Mouse (Mus musculus): Measurements from ENCODE around the gene Nutm2.
A peak's percentile ranks its signal among the peaks of the same experiment; 100 is the strongest.
"Not testable (repeated sequence)": the region's sequence is repeated elsewhere in the genome, so short reads cannot be mapped to it uniquely, and the experiment has no call there.

The Nutm2 gene

GRCm38 (mm10) chr13:50467007-50467406 is at the start of gene Nutm2:
TSS of gene Nutm2 (plus strand) at chr13:50467307.
- DNase-seq (ENCODE audit: low read depth) = no peak

GRCm38 (mm10) chr13:50417389-50418183 is 49.5 kb upstream of the Nutm2 start, which contains the start of gene Fbxw17:
TSS of gene Fbxw17 (plus strand) at chr13:50417864.
- DNase-seq (ENCODE audit: low read depth) = peak; percentile 62

GRCm38 (mm10) chr13:50418421-50418820 is 48.7 kb upstream of the Nutm2 start:
- no peak for DNase-seq (ENCODE audit: low read depth)

DNA sequence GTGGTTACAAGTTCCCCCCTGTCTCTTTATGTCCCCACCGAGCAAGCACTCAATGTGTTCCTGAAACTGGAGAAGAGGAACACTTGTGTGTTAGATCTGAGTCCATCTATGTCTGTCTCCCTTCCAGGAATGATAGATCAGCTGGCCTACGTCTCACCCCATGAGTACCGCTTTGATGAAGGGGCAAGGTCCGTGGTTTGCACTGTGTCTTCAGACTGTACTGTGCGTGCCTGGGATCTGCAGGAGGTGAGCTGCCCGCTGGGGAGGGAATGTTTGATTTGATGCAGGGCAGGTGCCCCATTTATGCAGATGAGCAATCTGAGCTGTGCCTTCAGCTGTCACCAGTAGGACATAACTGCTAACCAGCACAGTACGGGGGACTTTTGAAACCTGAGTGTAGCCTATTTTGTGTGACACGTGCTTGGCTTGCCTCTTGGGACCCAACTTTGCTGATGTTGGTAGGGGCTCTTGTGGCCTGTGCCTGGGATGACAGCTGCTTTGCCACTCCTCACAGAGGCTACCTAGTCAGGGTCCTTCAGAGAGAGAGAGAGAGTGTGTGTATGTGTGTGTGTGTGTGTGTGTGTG is 43.4 kb upstream of the Nutm2 start:
- DNase-seq (ENCODE audit: low read depth) = no peak

GRCm38 (mm10) chr13:50424517-50424916 is 42.6 kb upstream of the Nutm2 start:
- no peak for DNase-seq (ENCODE audit: low read depth)

- DNase-seq (ENCODE audit: low read depth) = no peak
Observed at GRCm38 (mm10) chr13:50426686-50427085, 40.4 kb upstream of the Nutm2 start.

DNA sequence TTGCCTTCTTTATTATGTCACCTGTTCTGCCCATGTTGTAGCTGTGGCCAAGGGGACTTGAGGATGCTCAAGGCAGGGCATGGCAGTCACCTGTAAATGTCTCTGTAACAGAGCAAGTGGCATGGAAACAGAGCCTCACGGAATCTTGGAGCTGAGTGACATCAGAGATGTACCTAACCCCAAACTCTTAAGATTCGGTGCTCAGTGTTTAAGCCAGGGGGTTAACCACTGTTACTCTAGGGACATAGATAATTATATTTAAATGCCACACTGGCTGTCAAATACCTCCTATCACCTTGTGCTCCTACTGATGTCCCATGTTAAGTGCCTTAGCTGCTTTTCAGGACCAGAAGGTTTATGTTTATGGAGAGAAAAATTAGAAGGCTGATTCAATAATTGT is 23.3 kb upstream of the Nutm2 start, which contains the start of gene Gm47429:
Gm47429 (minus strand) TSS at position 101 of the 400 bp plus-strand sequence.
- no peak for DNase-seq (ENCODE audit: low read depth)

DNA sequence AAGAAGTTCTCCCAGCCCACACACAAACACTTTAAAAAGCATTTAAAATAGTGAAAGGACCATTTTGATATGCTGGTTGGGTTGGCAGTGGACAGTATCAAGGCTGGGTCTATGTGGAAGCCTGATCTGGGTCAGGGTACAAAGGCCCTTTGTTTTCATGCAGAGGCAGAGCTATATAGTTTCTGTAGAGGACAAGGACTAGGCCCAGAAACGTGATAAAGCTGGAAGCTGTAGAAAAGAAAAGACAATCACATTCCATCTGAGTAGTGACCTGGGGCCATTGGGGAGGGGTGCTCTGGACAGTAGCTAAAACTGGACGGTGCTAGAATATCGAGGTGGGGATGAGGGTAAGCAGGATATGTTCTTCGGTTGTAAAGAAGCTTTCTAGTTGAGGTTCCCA is 21.8 kb upstream of the Nutm2 start:
- no peak for DNase-seq (ENCODE audit: low read depth)

DNA sequence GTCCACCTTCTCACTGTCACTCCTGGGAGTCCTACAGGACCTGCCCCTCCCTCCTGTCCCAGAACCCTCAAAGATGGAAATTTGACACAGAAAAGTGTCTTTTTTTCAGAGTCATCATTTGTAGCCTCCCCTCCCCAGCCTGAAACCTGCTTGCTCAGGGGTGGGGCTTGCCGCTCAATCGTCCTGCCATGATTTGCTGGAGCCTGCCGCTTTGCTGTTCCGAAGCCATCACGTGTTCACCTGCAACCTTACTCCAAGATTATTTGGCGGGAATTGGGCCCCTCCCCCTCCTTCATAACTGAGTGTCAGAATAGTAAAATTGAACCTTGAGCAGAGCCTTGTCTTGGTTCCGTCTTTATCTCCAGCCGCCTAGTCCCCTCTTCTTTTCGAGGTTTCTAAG is 14.8 kb upstream of the Nutm2 start:
- not testable (repeated sequence) for DNase-seq (ENCODE audit: low read depth)

DNA sequence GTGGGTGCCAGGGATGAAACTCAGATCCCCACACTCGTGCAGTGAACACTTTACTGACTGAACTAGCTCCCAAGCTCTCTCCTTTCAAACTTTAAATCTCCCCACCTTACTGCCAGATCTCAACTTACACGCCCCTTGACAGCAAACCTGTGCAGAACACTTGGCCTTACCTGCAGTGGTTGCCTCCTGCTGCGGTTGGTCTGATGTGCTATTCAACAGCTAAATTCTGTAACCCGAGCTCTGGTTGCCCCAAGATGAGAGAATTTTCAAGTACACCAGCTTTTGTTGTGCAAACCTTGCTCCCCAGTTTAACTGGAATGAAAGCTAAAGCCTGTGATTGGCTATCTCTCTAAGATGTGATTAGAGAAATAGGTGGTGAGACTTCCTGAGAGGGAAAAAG is 13.7 kb upstream of the Nutm2 start:
- no peak for DNase-seq (ENCODE audit: low read depth)

- not testable (repeated sequence) for DNase-seq (ENCODE audit: low read depth)
Observed at GRCm38 (mm10) chr13:50460433-50460832, 6.7 kb upstream of the Nutm2 start.

GRCm38 (mm10) chr13:50464621-50465562 is 2.2 kb upstream of the Nutm2 start:
- DNase-seq (ENCODE audit: low read depth) = no peak

DNA sequence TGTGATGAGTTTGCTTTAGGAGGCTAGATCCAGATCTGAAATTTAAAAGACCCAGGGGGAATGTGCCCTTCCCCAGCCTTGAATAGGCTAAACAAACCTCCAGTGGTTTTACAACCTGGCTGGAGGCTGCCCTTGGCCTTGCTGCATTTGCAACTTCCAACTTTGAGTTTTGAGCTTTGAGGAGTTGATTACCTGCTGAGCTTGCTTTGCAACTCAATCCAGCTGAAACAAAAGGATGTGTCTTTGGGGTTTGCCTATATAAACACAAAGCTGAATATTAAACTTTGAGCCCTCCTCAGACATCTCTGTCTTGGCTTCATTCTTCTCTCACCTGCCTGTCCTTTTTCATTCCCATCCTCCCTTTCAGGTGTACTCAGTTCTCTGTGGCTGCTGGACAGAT is 21.4 kb downstream of the Nutm2 start:
- DNase-seq (ENCODE audit: low read depth) = not testable (repeated sequence)

DNA sequence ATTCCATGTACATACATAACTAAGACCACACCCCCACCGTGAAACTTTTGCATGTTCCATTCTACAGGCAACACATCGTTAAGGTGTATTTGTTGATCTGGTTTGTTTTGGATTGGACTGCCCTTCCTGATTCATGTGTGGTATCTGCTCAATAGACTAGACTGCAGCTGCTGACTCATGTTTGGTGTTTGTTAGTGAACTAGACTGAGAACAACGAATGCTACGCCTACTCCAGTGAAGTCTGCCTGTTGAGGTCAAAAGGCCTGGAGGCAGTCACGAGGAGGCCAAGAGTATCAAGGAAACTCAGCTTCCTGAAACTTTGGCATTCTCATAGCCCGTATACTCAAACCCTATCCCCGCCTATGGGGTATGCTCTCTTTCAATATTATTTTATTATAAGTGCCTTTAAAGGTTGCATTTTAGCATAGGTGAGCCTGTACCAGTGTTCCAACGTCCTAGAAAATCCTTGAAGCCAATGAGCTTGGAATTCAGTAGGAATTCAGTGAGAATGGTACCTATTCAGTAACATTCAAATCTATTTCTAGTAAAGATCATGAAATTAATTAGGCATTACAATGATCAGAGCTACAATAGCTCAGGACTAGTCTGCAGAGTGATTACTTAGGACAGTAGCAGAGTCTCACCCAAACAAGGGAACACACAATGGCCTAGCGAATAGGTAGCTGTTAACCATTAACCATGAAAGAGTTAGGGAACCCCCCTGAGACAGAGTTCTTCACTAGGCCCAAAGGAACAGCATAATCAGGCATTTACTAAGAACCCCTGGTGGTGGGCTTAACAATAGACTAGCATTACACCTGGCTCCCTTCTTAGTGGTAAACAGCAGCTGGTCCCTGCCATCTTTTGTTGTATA is 43.6 kb downstream of the Nutm2 start:
- DNase-seq (ENCODE audit: low read depth) = not testable (repeated sequence)
